Mouse (Mus musculus) intestine, embryonic 16.5 days (tissue): ENCODE measurements at regions not wholly inside any gene's neighbourhood (a gene's known extent, or its start where the extent isn't known, plus 50 kb on each side); places are given as distances from the start of the nearest gene placed in this dataset.

Source experiments
- ATAC-seq: fragments of 200-750 bp; cut with Nextera tagmentation; 2 replicates; pipeline ENCODE4 v1.8.0; 2017; ENCODE audit warnings: moderate TSS enrichment, moderate library complexity
- H3K27ac ChIP-seq: fragments of 300-500 bp; sonication (generic); 2 replicates; pipeline ENCODE4 v1.5.1; 2014; ENCODE audit warnings: mild to moderate bottlenecking, low read length
- H3K27me3 ChIP-seq: fragments of 300-500 bp; sonication (generic); replicated peaks from 2 replicates; pipeline ENCODE4 v1.6.1; 2014; ENCODE audit warnings: low read length, control low read depth, mixed read lengths; ENCODE audit not compliant: control insufficient read depth, insufficient read depth
- H3K36me3 ChIP-seq: fragments of 300-500 bp; sonication (generic); 2 replicates; pipeline ENCODE4 v1.6.1; 2014; ENCODE audit warnings: low read length, control low read depth; ENCODE audit not compliant: control insufficient read depth, insufficient read depth
- H3K4me1 ChIP-seq: fragments of 300-500 bp; sonication (generic); 2 replicates; pipeline ENCODE4 v1.6.1; 2014; ENCODE audit warnings: low read length, control low read depth, mixed read lengths; ENCODE audit not compliant: control insufficient read depth, insufficient read depth
- H3K4me2 ChIP-seq: fragments of 300-500 bp; sonication (generic); 2 replicates; pipeline ENCODE4 v1.6.1; 2014; ENCODE audit warnings: low read depth, low read length, control low read depth
- H3K4me3 ChIP-seq: fragments of 300-500 bp; sonication (generic); 2 replicates; pipeline ENCODE4 v1.5.1; 2014; ENCODE audit warnings: mild to moderate bottlenecking, low read length
- H3K9ac ChIP-seq: fragments of 300-500 bp; sonication (generic); 2 replicates; pipeline ENCODE4 v1.6.1; 2014; ENCODE audit warnings: low read depth, low read length
- H3K9me3 ChIP-seq: fragments of 300-500 bp; sonication (generic); 2 replicates; pipeline ENCODE4 v1.6.1; 2016; ENCODE audit warnings: low read length, control low read depth; ENCODE audit not compliant: control insufficient read depth
- WGBS: fragments of 180-500 bp; shearing (Covaris S2); extraction: QIAGEN DNeasy Blood & Tissue Kit; methylation state at CpG from one replicate; pipeline ENCODE4 v1.1.7; 2014; 5-methylcytosine and 5-hydroxymethylcytosine counted together

DNA sequence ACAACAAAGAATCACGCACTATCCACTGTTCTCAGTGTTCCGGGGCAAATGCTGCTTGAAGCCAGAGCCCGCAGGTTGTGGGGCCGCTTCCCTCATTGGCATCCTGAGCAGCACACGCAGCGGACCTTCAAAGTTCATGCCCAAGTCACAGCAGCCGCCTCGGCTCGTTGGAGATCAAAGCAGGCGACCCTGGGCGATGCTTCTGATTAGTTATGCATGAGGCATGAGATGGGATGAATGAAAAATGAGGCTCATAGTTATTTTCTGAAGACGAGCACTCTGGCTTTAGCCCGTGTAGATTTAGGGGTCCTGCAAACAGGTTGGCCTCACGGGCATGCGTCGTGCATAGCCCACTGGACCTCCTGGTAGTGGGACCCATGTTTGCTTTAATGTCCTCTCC is 252.5 kb upstream of the Sulf2 start:
- no peak for ATAC-seq
- Histone ChIP-seq H3K4me2 (no peak overlapping the region), H3K9me3 (no peaks in the 10 kb centered on the region), H3K4me3 (no peak overlapping the region), H3K36me3 (no peaks in the 10 kb centered on the region), H3K27me3 (no peaks in the 10 kb centered on the region), H3K4me1 (peaks cover 3% of the 10 kb centered on the region; the same call in 1 of the 2 replicates), H3K27ac (no peak overlapping the region), H3K9ac (no peak overlapping the region)
- WGBS, result 89% methylated on average over 16 of the region's 16 CpGs

- peaks cover 3% of the 10 kb centered on the region; the same call in 1 of the 2 replicates for H3K4me1 ChIP-seq
- no peak overlapping the region for H3K4me3 ChIP-seq
- no peak overlapping the region for H3K27ac ChIP-seq
- WGBS, result 61% methylated on average over 11 of the region's 11 CpGs
- no peak overlapping the region for H3K9ac ChIP-seq
- ATAC-seq, result no peak
- no peaks in the 10 kb centered on the region for H3K9me3 ChIP-seq
- no peaks in the 10 kb centered on the region for H3K36me3 ChIP-seq
- H3K4me2 ChIP-seq, result no peak overlapping the region
- no peaks in the 10 kb centered on the region for H3K27me3 ChIP-seq
These were observed 251.4 kb upstream of the Sulf2 start for GRCm38 (mm10) chr2:166406826-166407225.

DNA sequence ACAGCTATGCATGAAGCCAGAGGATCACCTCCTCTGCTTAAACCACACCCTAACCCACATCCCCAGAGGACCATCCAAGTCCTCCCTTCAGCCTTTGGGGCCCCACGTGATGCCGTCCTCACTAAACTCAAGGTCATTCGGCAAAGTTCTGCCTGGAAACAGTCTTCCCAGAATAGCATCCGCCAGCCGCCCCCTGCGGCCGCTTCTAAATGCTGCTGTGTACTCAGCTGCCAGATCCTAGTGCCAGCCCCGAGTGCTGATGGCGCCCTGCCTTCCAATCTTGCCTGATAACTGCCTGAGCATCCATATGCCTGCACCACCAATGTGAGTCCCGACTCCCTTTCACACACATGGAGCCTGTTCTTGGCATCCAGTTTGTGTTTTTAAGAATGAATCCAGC is 247.9 kb upstream of the Sulf2 start:
- Histone ChIP-seq H3K4me2 (no peak overlapping the region), H3K9me3 (no peaks in the 10 kb centered on the region), H3K36me3 (no peaks in the 10 kb centered on the region), H3K4me3 (no peak overlapping the region), H3K4me1 (peaks cover 14% of the 10 kb centered on the region; the same call in 1 of the 2 replicates), H3K27ac (no peak overlapping the region), H3K9ac (no peak overlapping the region), H3K27me3 (no peaks in the 10 kb centered on the region)
- no peak for ATAC-seq
- 56% methylated on average over 10 of the region's 10 CpGs for WGBS

- Histone ChIP-seq H3K27ac (no peak overlapping the region), H3K4me2 (no peak overlapping the region), H3K36me3 (no peaks in the 10 kb centered on the region), H3K4me3 (no peak overlapping the region), H3K4me1 (peaks cover 14% of the 10 kb centered on the region; the same call in 1 of the 2 replicates), H3K9ac (no peak overlapping the region), H3K9me3 (no peaks in the 10 kb centered on the region), H3K27me3 (no peaks in the 10 kb centered on the region)
- ATAC-seq, result no peak
- WGBS, result 83% methylated on average over 3 of the region's 3 CpGs
These were observed 246.4 kb upstream of the Sulf2 start for GRCm38 (mm10) chr2:166401860-166402259.

- no peaks in the 10 kb centered on the region for H3K27me3 ChIP-seq
- no peaks in the 10 kb centered on the region for H3K36me3 ChIP-seq
- no peaks in the 10 kb centered on the region for H3K9me3 ChIP-seq
- 61% methylated on average over 10 of the region's 10 CpGs for WGBS
- H3K4me2 ChIP-seq, result no peak overlapping the region
- H3K27ac ChIP-seq, result no peak overlapping the region
- no peak overlapping the region for H3K9ac ChIP-seq
- no peak overlapping the region for H3K4me3 ChIP-seq
- H3K4me1 ChIP-seq, result peaks cover 14% of the 10 kb centered on the region; the same call in 1 of the 2 replicates
- no peak for ATAC-seq
These were observed 244.8 kb upstream of the Sulf2 start for GRCm38 (mm10) chr2:166400304-166400703.

GRCm38 (mm10) chr2:166399140-166399830 is 243.8 kb upstream of the Sulf2 start:
- Histone ChIP-seq H3K9ac (peak overlapping the region; percentile 22; the same call in 1 of the 2 replicates), H3K36me3 (no peaks in the 10 kb centered on the region), H3K27ac (peak overlapping the region; percentile 74), H3K9me3 (no peaks in the 10 kb centered on the region), H3K4me1 (peaks cover 14% of the 10 kb centered on the region; the same call in 1 of the 2 replicates), H3K4me3 (no peak overlapping the region), H3K27me3 (no peaks in the 10 kb centered on the region), H3K4me2 (no peak overlapping the region)
- WGBS, result 27% methylated on average over 6 of the region's 6 CpGs
- ATAC-seq, result peak; percentile 43; the same call in 1 of the 2 replicates

GRCm38 (mm10) chr2:166398774-166399139 is 243.3 kb upstream of the Sulf2 start:
- Histone ChIP-seq H3K36me3 (no peaks in the 10 kb centered on the region), H3K4me3 (no peak overlapping the region), H3K4me2 (no peak overlapping the region), H3K9ac (no peak overlapping the region), H3K9me3 (no peaks in the 10 kb centered on the region), H3K27me3 (no peaks in the 10 kb centered on the region), H3K27ac (peak overlapping the region; percentile 74), H3K4me1 (peaks cover 14% of the 10 kb centered on the region; the same call in 1 of the 2 replicates)
- no peak for ATAC-seq
- WGBS, result 46% methylated on average over 5 of the region's 5 CpGs

DNA sequence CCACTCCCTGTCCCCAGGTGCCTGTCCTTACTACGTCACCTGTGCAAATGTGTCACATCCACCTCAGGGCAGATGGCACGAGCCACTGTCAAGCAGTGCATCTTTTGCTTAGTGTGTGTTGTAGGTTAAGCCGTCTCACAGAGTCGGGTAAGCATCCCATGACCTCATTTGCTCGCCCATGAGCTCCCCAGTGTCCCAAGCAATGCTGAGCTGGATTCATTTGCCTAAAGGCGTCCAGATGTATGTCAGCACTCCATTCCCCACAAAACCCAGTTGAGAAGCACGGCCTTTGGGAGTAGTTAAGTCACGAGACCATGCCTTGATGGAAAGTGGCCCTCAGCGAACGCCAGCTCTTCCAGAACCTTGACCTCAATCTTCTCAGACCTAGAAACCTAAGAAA is 242.7 kb upstream of the Sulf2 start:
- no peak for ATAC-seq
- no peaks in the 10 kb centered on the region for H3K27me3 ChIP-seq

GRCm38 (mm10) chr2:166394666-166395065 is 239.2 kb upstream of the Sulf2 start:
- no peak for ATAC-seq
- Histone ChIP-seq H3K27ac (no peak overlapping the region), H3K9me3 (no peaks in the 10 kb centered on the region), H3K36me3 (no peaks in the 10 kb centered on the region), H3K9ac (no peak overlapping the region), H3K4me1 (peaks cover 10% of the 10 kb centered on the region; the same call in 1 of the 2 replicates), H3K4me2 (no peak overlapping the region), H3K27me3 (no peaks in the 10 kb centered on the region), H3K4me3 (no peak overlapping the region)
- WGBS, result 54% methylated on average over 13 of the region's 13 CpGs

More for the DNA sequence above, 242.7 kb upstream of the Sulf2 start:
- Histone ChIP-seq H3K9me3 (no peaks in the 10 kb centered on the region), H3K9ac (no peak overlapping the region), H3K4me3 (no peak overlapping the region), H3K4me2 (no peak overlapping the region), H3K4me1 (peaks cover 11% of the 10 kb centered on the region; the same call in 1 of the 2 replicates), H3K36me3 (no peaks in the 10 kb centered on the region), H3K27ac (no peak overlapping the region)
- whole genome bisulfite sequencing, result 88% methylated on average over 10 of the region's 10 CpGs

- Histone ChIP-seq H3K27me3 (no peaks in the 10 kb centered on the region), H3K4me2 (no peak overlapping the region), H3K4me1 (no peaks in the 10 kb centered on the region), H3K27ac (no peak overlapping the region), H3K4me3 (no peak overlapping the region), H3K36me3 (no peaks in the 10 kb centered on the region), H3K9ac (no peak overlapping the region), H3K9me3 (no peaks in the 10 kb centered on the region)
- no peak for ATAC-seq
- WGBS, result 42% methylated on average over 5 of the region's 5 CpGs
These were observed 235.7 kb upstream of the Sulf2 start for GRCm38 (mm10) chr2:166391176-166391575.
